Mouse (Mus musculus) heart, embryonic 11.5 days (tissue): ENCODE measurements around the gene Ppp1r14b. TPM values are rescaled to one million over a fixed set of nuclear protein-coding genes. Genes with fewer than 3 reads are reported as not detected.
A peak's percentile ranks its signal among the peaks of the same experiment; 100 is the strongest.

Experiments used
- ATAC-seq: fragments of 200-750 bp; cut with Nextera tagmentation; replicated peaks from 2 replicates; pipeline ENCODE4 v1.8.0; 2017; ENCODE audit warnings: moderate library complexity; ENCODE audit not compliant: insufficient number of reproducible peaks, low FRiP score, low TSS enrichment
- H3K27ac ChIP-seq: fragments of 300-500 bp; sonication (generic); 2 replicates; pipeline ENCODE4 v1.5.1; 2014; ENCODE audit warnings: mild to moderate bottlenecking, low read depth, low read length
- H3K27me3 ChIP-seq: fragments of 300-500 bp; sonication (generic); 2 replicates; pipeline ENCODE4 v1.6.1; 2014; ENCODE audit warnings: mild to moderate bottlenecking, low read length, mixed read lengths; ENCODE audit not compliant: control insufficient read depth, insufficient read depth
- H3K36me3 ChIP-seq: fragments of 300-500 bp; sonication (generic); 2 replicates; pipeline ENCODE4 v1.6.1; 2014; ENCODE audit warnings: mild to moderate bottlenecking, low read length, moderate library complexity, mixed read lengths; ENCODE audit not compliant: control insufficient read depth, insufficient read depth
- H3K4me1 ChIP-seq: fragments of 300-500 bp; sonication (generic); 2 replicates; pipeline ENCODE4 v1.6.1; 2014; ENCODE audit warnings: low read length; ENCODE audit not compliant: control insufficient read depth, insufficient read depth
- H3K4me2 ChIP-seq: fragments of 300-500 bp; sonication (generic); 2 replicates; pipeline ENCODE4 v1.6.1; 2014; ENCODE audit warnings: mild to moderate bottlenecking, moderate library complexity
- H3K4me3 ChIP-seq: fragments of 300-500 bp; sonication (generic); 2 replicates; pipeline ENCODE4 v1.5.1; 2014; ENCODE audit warnings: low read depth, low read length
- H3K9ac ChIP-seq: fragments of 300-500 bp; sonication (generic); 2 replicates; pipeline ENCODE4 v1.6.1; 2014; ENCODE audit warnings: mild to moderate bottlenecking, low read depth, low read length, moderate library complexity
- H3K9me3 ChIP-seq: fragments of 300-500 bp; sonication (generic); replicated peaks from 2 replicates; pipeline ENCODE4 v1.6.1; 2016; ENCODE audit warnings: low read length; ENCODE audit not compliant: control insufficient read depth
- WGBS: fragments of 180-500 bp; shearing (Covaris S2); extraction: QIAGEN DNeasy Blood & Tissue Kit; methylation state at CpG from one replicate; pipeline ENCODE4 v1.1.7; 2014; ENCODE audit not compliant: insufficient replicate concordance; 5-methylcytosine and 5-hydroxymethylcytosine counted together
- polyA plus RNA-seq: library from polyadenylated mRNA; unstranded; fragments of >200 nt; fragmentation: Nextera tagmentation; extraction: Ambion mirVana; gene quantifications from 2 replicates; pipeline ENCODE4 v1.2.1, GENCODE M21; 2014

The Ppp1r14b gene
- polyA plus RNA-seq, 1 experiment from 2014 or later, result 162 TPM

- peak overlapping the region; percentile 70 for H3K4me3 ChIP-seq
- no peaks in the 10 kb centered on the region for H3K9me3 ChIP-seq
- WGBS, result under 1% methylated on average over 28 of the region's 28 CpGs
- peak overlapping the region; percentile 94 for H3K4me2 ChIP-seq
- H3K27me3 ChIP-seq, result no peaks in the 10 kb centered on the region
- H3K4me1 ChIP-seq, result peaks cover 29% of the 10 kb centered on the region
- peak overlapping the region; percentile 83 for H3K9ac ChIP-seq
- ATAC-seq, result peak; percentile 5; the same call in 1 of the 2 replicates
- 0 out of 2 replicates have a peak, but pooled peaks cover 7% of the 10 kb centered on the region for H3K36me3 ChIP-seq
- peak overlapping the region; percentile 96 for H3K27ac ChIP-seq
These were observed 24.1 kb upstream of the Ppp1r14b start for GRCm38 (mm10) chr19:6950613-6951153.

GRCm38 (mm10) chr19:6951381-6951968 lies 23.3 kb upstream of the Ppp1r14b start:
- Histone ChIP-seq H3K27me3 (no peaks in the 10 kb centered on the region), H3K9me3 (no peaks in the 10 kb centered on the region), H3K4me3 (peak overlapping the region; percentile 70), H3K4me2 (peak overlapping the region; percentile 94), H3K27ac (peak overlapping the region; percentile 96), H3K9ac (peak overlapping the region; percentile 83), H3K4me1 (peaks cover 32% of the 10 kb centered on the region), H3K36me3 (peaks cover 7% of the 10 kb centered on the region)
- WGBS, result 0% methylated on average over 35 of the region's 35 CpGs
- ATAC-seq, result peak; percentile 70

- H3K9ac ChIP-seq, result peak overlapping the region; percentile 83
- peaks cover 11% of the 10 kb centered on the region for H3K36me3 ChIP-seq
- H3K9me3 ChIP-seq, result no peaks in the 10 kb centered on the region
- under 1% methylated on average over 31 of the region's 31 CpGs for WGBS
- peaks cover 32% of the 10 kb centered on the region for H3K4me1 ChIP-seq
- ATAC-seq, result peak; percentile 37
- peak overlapping the region; percentile 70 for H3K4me3 ChIP-seq
- peak overlapping the region; percentile 96 for H3K27ac ChIP-seq
- peak overlapping the region; percentile 94 for H3K4me2 ChIP-seq
- H3K27me3 ChIP-seq, result no peaks in the 10 kb centered on the region
These were observed 22.6 kb upstream of the Ppp1r14b start for GRCm38 (mm10) chr19:6951994-6952711.

- H3K36me3 ChIP-seq, result peaks cover 11% of the 10 kb centered on the region
- no peak for ATAC-seq
- H3K27ac ChIP-seq, result peak overlapping the region; percentile 96
These were observed 22.1 kb upstream of the Ppp1r14b start for GRCm38 (mm10) chr19:6952712-6953037.

GRCm38 (mm10) chr19:6954046-6954445 lies 20.7 kb upstream of the Ppp1r14b start:
- Histone ChIP-seq H3K9me3 (no peaks in the 10 kb centered on the region), H3K4me2 (no peak overlapping the region), H3K9ac (no peak overlapping the region), H3K4me3 (no peak overlapping the region), H3K36me3 (peaks cover 20% of the 10 kb centered on the region), H3K27me3 (no peaks in the 10 kb centered on the region), H3K4me1 (peaks cover 32% of the 10 kb centered on the region), H3K27ac (no peak overlapping the region)
- ATAC-seq, result no peak
- WGBS, result 61% methylated on average over 9 of the region's 9 CpGs

More at GRCm38 (mm10) chr19:6952712-6953037, 22.1 kb upstream of the Ppp1r14b start:
- H3K4me1 ChIP-seq, result peaks cover 32% of the 10 kb centered on the region
- 2% methylated on average over 3 of the region's 3 CpGs for WGBS
- H3K27me3 ChIP-seq, result no peaks in the 10 kb centered on the region
- H3K9ac ChIP-seq, result peak overlapping the region; percentile 83
- H3K4me3 ChIP-seq, result peak overlapping the region; percentile 70
- peak overlapping the region; percentile 94 for H3K4me2 ChIP-seq
- H3K9me3 ChIP-seq, result no peaks in the 10 kb centered on the region

GRCm38 (mm10) chr19:6955424-6955823 lies 19.3 kb upstream of the Ppp1r14b start:
- Histone ChIP-seq H3K36me3 (peaks cover 20% of the 10 kb centered on the region), H3K27me3 (no peaks in the 10 kb centered on the region), H3K9me3 (no peaks in the 10 kb centered on the region), H3K9ac (0 out of 2 replicates have a peak overlapping the region, but pooled peaks have one; percentile 30), H3K4me3 (no peak overlapping the region), H3K4me1 (peaks cover 26% of the 10 kb centered on the region), H3K4me2 (no peak overlapping the region; the same call in 1 of the 2 replicates), H3K27ac (no peak overlapping the region)
- ATAC-seq, result no peak
- WGBS, result 50% methylated on average over 7 of the region's 7 CpGs

- Histone ChIP-seq H3K4me1 (peaks cover 26% of the 10 kb centered on the region), H3K4me3 (no peak overlapping the region), H3K4me2 (no peak overlapping the region), H3K27ac (no peak overlapping the region), H3K9me3 (no peaks in the 10 kb centered on the region), H3K27me3 (no peaks in the 10 kb centered on the region), H3K36me3 (peaks cover 20% of the 10 kb centered on the region), H3K9ac (no peak overlapping the region)
- no peak for ATAC-seq
- WGBS, result 78% methylated on average over 10 of the region's 10 CpGs
These were observed 18.3 kb upstream of the Ppp1r14b start for GRCm38 (mm10) chr19:6956461-6956860.

- Histone ChIP-seq H3K36me3 (peaks cover 16% of the 10 kb centered on the region), H3K27me3 (no peaks in the 10 kb centered on the region), H3K4me3 (peak overlapping the region; percentile 72), H3K27ac (no peak overlapping the region), H3K9me3 (no peaks in the 10 kb centered on the region), H3K4me2 (peak overlapping the region; percentile 67), H3K9ac (peak overlapping the region; percentile 83), H3K4me1 (peaks cover 33% of the 10 kb centered on the region)
- 12% methylated on average over 15 of the region's 15 CpGs for WGBS
- ATAC-seq, result no peak
These were observed 6.1 kb upstream of the Ppp1r14b start for GRCm38 (mm10) chr19:6968491-6969271.
